Mouse (Mus musculus): ENCODE measurements at regions not wholly inside any gene's neighbourhood (a gene's known extent, or its start where the extent isn't known, plus 50 kb on each side); places are given as distances from the start of the nearest gene placed in this dataset.
A peak's percentile ranks its signal among the peaks of the same experiment; 100 is the strongest.

DNA sequence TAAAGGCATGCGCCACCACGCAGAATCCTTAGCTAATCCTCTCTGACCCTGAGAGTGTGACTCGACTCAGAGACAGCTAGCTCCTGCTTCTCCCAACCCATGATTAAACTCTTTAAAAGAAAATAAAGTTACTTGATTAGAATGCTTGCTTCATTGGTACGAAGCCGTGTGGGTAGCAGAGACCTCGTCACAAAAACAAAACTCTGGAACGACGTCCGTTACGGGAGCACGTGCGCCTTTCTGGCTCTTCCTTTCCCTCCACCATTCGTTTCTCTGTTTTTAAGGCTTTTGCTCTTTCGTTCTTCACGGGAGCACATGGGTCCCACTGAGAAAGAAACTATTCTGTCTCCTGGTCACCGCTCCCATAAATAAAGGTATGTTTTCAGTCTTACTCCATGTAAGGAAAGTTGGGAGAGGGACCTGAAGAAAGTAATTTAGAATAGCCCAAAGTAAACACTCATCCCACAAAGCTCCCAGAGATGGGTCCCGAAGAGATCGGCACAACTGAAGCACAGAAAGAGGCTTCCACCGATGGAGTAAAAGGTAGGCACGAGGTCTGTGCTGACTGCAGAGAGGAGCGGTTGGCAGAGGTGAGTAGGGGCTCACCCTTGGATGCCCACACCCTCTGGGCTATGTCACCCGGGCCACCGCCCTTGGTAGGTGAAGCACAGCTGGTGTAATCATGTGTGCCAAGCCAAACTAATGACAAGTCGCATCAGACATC is 70.2 kb upstream of the Cpm start:
- H3K27me3 ChIP-seq: no peaks in the 10 kb centered on the region
- no peak overlapping the region for H3K27ac ChIP-seq
- no peak overlapping the region for H3K4me3 ChIP-seq
- H3K9me3 ChIP-seq: no peaks in the 10 kb centered on the region
- no peaks in the 10 kb centered on the region for H3K36me3 ChIP-seq
- no peak overlapping the region for H3K9ac ChIP-seq
- no peak for ATAC-seq (ENCODE audit: insufficient number of reproducible peaks, insufficient read depth, low FRiP score, low TSS enrichment)
- H3K4me2 ChIP-seq (replicated peaks): no peak overlapping the region
- 86% methylated on average over 24 of the region's 24 CpGs for WGBS
- 0 out of 2 replicates have a peak, but pooled peaks cover 4% of the 10 kb centered on the region for H3K4me1 ChIP-seq

GRCm38 (mm10) chr10:117558292-117558800 is 71.0 kb upstream of the Cpm start:
- ATAC-seq (ENCODE audit: insufficient number of reproducible peaks, insufficient read depth, low FRiP score, low TSS enrichment): no peak
- Histone ChIP-seq H3K27ac (no peak overlapping the region), H3K9me3 (no peaks in the 10 kb centered on the region), H3K4me1 (0 out of 2 replicates have a peak, but pooled peaks cover 4% of the 10 kb centered on the region), H3K36me3 (no peaks in the 10 kb centered on the region), H3K4me2 (replicated peaks) (no peak overlapping the region), H3K27me3 (no peaks in the 10 kb centered on the region), H3K9ac (no peak overlapping the region), H3K4me3 (no peak overlapping the region)
- 79% methylated on average over 5 of the region's 5 CpGs for WGBS

DNA sequence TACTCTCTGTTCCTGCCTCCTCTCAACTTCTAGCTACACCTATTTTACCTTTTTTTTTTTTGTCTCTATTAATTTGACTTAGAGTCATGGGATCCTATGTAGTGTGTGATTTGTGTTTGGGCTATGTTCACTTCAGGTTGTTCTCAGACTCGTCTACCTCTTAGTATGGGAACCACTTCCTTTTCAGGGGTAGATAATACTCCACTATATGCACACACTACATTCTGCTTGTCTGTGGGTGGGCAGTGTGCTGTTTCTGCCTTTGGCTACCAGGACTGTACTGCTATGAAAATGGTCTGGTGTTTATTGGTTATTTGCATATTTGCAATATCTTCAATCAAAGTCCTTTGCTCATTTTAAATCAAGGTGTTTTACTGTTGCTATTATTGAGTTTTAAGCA is 71.6 kb upstream of the Cpm start:
- H3K9ac ChIP-seq: no peak overlapping the region
- H3K36me3 ChIP-seq: no peaks in the 10 kb centered on the region
- no peaks in the 10 kb centered on the region for H3K27me3 ChIP-seq
- ATAC-seq (ENCODE audit: insufficient number of reproducible peaks, insufficient read depth, low FRiP score, low TSS enrichment): no peak
- WGBS: 97% methylated on average over 1 of the region's 1 CpGs
- H3K27ac ChIP-seq: no peak overlapping the region
- H3K4me3 ChIP-seq: no peak overlapping the region
- H3K9me3 ChIP-seq: no peaks in the 10 kb centered on the region
- H3K4me1 ChIP-seq: 0 out of 2 replicates have a peak, but pooled peaks cover 4% of the 10 kb centered on the region
- H3K4me2 ChIP-seq (replicated peaks): no peak overlapping the region

GRCm38 (mm10) chr10:117556851-117557542 is 72.3 kb upstream of the Cpm start:
- WGBS: 66% methylated on average over 14 of the region's 14 CpGs
- Histone ChIP-seq H3K4me1 (0 out of 2 replicates have a peak, but pooled peaks cover 7% of the 10 kb centered on the region), H3K4me2 (replicated peaks) (no peak overlapping the region), H3K27ac (no peak overlapping the region), H3K27me3 (no peaks in the 10 kb centered on the region), H3K4me3 (no peak overlapping the region), H3K36me3 (no peaks in the 10 kb centered on the region), H3K9ac (no peak overlapping the region), H3K9me3 (no peaks in the 10 kb centered on the region)
- no peak for ATAC-seq (ENCODE audit: insufficient number of reproducible peaks, insufficient read depth, low FRiP score, low TSS enrichment)

DNA sequence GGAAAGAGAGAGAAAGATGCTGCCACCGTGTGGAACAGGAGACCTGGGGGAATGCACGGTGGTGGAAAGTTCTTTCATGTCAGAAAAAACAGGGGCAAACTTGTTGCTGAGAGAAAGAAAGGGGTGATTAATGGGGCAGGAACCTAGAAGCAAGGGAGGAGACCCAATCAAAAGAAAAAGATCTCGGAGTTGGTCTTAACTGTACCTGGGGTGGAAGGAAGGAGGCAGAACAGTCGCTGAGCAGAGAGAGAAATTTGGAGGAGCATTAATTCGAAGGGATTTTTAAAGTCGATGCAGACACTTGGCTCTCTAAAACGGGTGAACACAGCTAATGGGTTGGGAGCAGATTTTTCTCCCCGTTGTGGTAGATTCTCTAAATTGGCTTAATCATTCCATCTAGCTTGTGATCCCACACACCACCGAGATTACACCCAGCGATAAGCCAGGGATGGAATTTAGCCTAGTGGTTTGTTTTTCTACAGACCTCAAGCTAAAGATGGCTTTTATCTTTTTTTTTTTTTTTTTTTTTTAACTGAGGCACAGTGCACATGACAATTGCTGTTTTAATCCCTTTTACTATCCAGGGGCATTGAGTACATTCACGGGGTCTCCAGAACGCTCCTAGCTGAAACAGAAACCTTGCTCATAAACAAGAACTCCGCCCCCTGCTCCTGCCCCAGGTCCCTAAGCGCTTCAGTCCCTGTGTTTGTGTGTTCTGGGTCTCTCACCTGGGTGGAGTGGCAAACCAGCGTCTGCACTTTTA is 73.1 kb upstream of the Cpm start:
- Histone ChIP-seq H3K4me2 (replicated peaks) (no peak overlapping the region), H3K27me3 (no peaks in the 10 kb centered on the region), H3K4me1 (0 out of 2 replicates have a peak, but pooled peaks cover 7% of the 10 kb centered on the region)

DNA sequence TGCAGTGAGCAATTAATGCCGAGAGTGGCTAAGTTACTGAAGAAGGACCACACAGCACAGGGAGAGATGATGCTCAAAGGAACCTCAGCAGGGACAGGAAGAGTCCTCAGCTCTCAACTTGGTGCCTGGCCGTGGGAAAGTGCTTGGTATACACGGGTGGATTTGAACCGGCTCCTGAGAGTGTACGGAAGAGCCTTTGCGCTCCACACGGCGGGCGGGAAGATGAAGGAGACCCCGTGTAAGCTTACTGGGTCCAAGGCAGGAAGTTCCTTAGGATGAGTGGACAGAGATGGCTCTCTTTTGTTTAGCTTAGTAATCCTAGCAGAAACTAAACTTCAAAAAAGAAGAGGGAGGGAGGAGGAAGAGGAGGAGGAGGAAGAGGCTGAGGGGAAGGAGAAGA is 73.8 kb upstream of the Cpm start:
- no peaks in the 10 kb centered on the region for H3K27me3 ChIP-seq
- ATAC-seq (ENCODE audit: insufficient number of reproducible peaks, insufficient read depth, low FRiP score, low TSS enrichment): no peak
- H3K9me3 ChIP-seq: no peaks in the 10 kb centered on the region
- WGBS: 85% methylated on average over 10 of the region's 10 CpGs
- H3K27ac ChIP-seq: no peak overlapping the region
- no peak overlapping the region for H3K9ac ChIP-seq
- H3K4me1 ChIP-seq: 0 out of 2 replicates have a peak, but pooled peaks cover 7% of the 10 kb centered on the region
- H3K36me3 ChIP-seq: no peaks in the 10 kb centered on the region
- no peak overlapping the region for H3K4me2 ChIP-seq (replicated peaks)
- no peak overlapping the region for H3K4me3 ChIP-seq

More for the DNA sequence above, 73.1 kb upstream of the Cpm start:
- no peak overlapping the region for H3K9ac ChIP-seq
- H3K36me3 ChIP-seq: no peaks in the 10 kb centered on the region
- H3K27ac ChIP-seq: no peak overlapping the region
- no peak overlapping the region for H3K4me3 ChIP-seq
- no peaks in the 10 kb centered on the region for H3K9me3 ChIP-seq
- ATAC-seq (ENCODE audit: insufficient number of reproducible peaks, insufficient read depth, low FRiP score, low TSS enrichment): no peak
- WGBS: 40% methylated on average over 15 of the region's 15 CpGs

- Histone ChIP-seq H3K9ac (no peak overlapping the region), H3K9me3 (no peaks in the 10 kb centered on the region), H3K4me3 (no peak overlapping the region), H3K4me2 (replicated peaks) (no peak overlapping the region), H3K36me3 (no peaks in the 10 kb centered on the region), H3K27me3 (no peaks in the 10 kb centered on the region), H3K4me1 (0 out of 2 replicates have a peak, but pooled peaks cover 7% of the 10 kb centered on the region), H3K27ac (no peak overlapping the region)
- ATAC-seq (ENCODE audit: insufficient number of reproducible peaks, insufficient read depth, low FRiP score, low TSS enrichment): no peak
- 76% methylated on average over 8 of the region's 8 CpGs for WGBS
These were observed 74.3 kb upstream of the Cpm start for GRCm38 (mm10) chr10:117555044-117555443.

DNA sequence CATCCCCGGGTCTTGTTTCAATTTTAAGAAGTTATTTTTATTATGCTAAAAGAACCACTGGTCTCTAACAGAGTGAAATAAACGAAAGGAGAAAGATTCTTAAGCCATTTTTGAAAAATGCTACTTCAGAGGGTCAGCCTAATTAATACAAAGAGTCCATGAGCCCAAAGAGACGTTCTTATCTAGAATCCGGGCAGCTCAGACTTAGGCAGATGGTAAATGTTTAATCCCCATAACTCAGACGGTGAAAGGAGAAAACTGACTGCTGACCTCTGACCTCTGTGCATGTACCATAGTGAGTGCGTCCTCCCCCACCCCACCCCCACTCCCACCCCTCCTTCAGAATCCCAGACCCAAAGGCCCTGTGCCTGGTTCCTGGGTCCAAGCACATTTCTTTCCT is 74.8 kb upstream of the Cpm start:
- Histone ChIP-seq H3K27me3 (no peaks in the 10 kb centered on the region), H3K9ac (no peak overlapping the region), H3K27ac (no peak overlapping the region), H3K9me3 (no peaks in the 10 kb centered on the region), H3K4me3 (no peak overlapping the region), H3K36me3 (no peaks in the 10 kb centered on the region), H3K4me2 (replicated peaks) (no peak overlapping the region), H3K4me1 (0 out of 2 replicates have a peak, but pooled peaks cover 7% of the 10 kb centered on the region)
- no peak for ATAC-seq (ENCODE audit: insufficient number of reproducible peaks, insufficient read depth, low FRiP score, low TSS enrichment)
- 57% methylated on average over 6 of the region's 6 CpGs for WGBS

GRCm38 (mm10) chr10:117553211-117554186 is 75.8 kb upstream of the Cpm start:
- ATAC-seq (ENCODE audit: insufficient number of reproducible peaks, insufficient read depth, low FRiP score, low TSS enrichment): no peak
- H3K4me3 ChIP-seq: no peak overlapping the region

DNA sequence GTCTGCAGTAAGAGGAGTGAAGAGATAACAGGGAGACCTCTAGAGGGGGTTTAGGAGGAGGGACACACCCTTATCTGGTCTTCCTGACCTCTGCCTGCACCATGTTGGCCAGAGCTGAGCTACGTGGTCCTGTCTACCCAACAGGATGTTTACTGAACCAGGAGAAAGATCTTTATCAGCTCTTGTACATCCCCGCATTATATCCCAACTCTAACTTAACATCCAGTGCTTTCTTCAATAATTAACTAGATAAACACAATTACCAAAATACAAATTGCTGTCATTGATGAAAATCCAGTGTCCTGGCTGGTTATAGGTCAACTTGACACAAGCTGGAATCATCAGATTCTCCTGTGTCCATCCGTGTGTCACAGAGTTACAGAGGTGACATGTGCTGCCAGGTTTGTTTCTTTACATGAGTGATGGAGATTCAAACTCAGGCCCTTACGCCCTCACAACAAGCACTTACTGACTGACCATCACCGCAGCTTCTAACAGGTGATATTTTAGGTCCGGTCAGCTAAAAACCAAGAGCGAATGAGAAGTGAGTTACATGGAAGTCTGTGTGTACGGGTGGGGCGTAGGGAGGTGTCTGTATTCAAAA is 77.1 kb upstream of the Cpm start:
- H3K4me3 ChIP-seq: no peak overlapping the region
- no peak for ATAC-seq (ENCODE audit: insufficient number of reproducible peaks, insufficient read depth, low FRiP score, low TSS enrichment)
- no peaks in the 10 kb centered on the region for H3K36me3 ChIP-seq
- H3K9me3 ChIP-seq: no peaks in the 10 kb centered on the region
- H3K4me2 ChIP-seq (replicated peaks): no peak overlapping the region
- no peaks in the 10 kb centered on the region for H3K27me3 ChIP-seq
- H3K4me1 ChIP-seq: peaks cover 8% of the 10 kb centered on the region; the same call in 1 of the 2 replicates
- H3K9ac ChIP-seq: no peak overlapping the region
- WGBS: 87% methylated on average over 9 of the region's 9 CpGs
- H3K27ac ChIP-seq: no peak overlapping the region

More at GRCm38 (mm10) chr10:117553211-117554186, 75.8 kb upstream of the Cpm start:
- Histone ChIP-seq H3K4me1 (0 out of 2 replicates have a peak, but pooled peaks cover 7% of the 10 kb centered on the region), H3K9me3 (no peaks in the 10 kb centered on the region), H3K36me3 (no peaks in the 10 kb centered on the region), H3K4me2 (replicated peaks) (no peak overlapping the region), H3K9ac (no peak overlapping the region), H3K27ac (0 out of 2 replicates have a peak overlapping the region, but pooled peaks have one; percentile 42), H3K27me3 (no peaks in the 10 kb centered on the region)
- 85% methylated on average over 15 of the region's 15 CpGs for WGBS

Data from embryonic facial prominence, embryonic 12.5 days (tissue).